Mouse (Mus musculus) MEL (cell line): ENCODE measurements at regions not wholly inside any gene's neighbourhood (a gene's known extent, or its start where the extent isn't known, plus 50 kb on each side); places are given as distances from the start of the nearest gene placed in this dataset.

Experiments used
- DNase-seq: peaks from one replicate; pipeline ENCODE4 v3.0.0; 2011; ENCODE audit warnings: low read depth, low spot score
- H3K27ac ChIP-seq: 2 replicates; pipeline ENCODE4 v1.5.1; 2012; ENCODE audit warnings: low read depth, mild to moderate bottlenecking, control low read depth, low read length, moderate library complexity; ENCODE audit not compliant: control insufficient read depth
- H3K27me3 ChIP-seq, 2 experiments: fragments of 150-350 bp in 1 of 2; sonication (generic) in 1 of 2; 2 replicates each; pipeline ENCODE4 v1.6.1; 2012; ENCODE audit warnings: low read length in 2 of 2, mild to moderate bottlenecking in 2 of 2, improper control_type of control experiment in 1 of 2, moderate library complexity in 1 of 2; ENCODE audit not compliant: insufficient read depth in 2 of 2, control insufficient read depth in 1 of 2
- H3K36me3 ChIP-seq, 2 experiments: 2 replicates each; pipeline ENCODE4 v1.6.1; 2012 to 2014; ENCODE audit warnings: low read length in 2 of 2, improper control_type of control experiment in 1 of 2, inconsistent platforms in 1 of 2, mild to moderate bottlenecking in 1 of 2; ENCODE audit not compliant: insufficient read depth in 2 of 2, control insufficient read depth in 1 of 2
- H3K4me1 ChIP-seq, 2 experiments: fragments of 150-350 bp in 1 of 2; sonication (generic) in 1 of 2; 2 replicates each; pipeline ENCODE4 v1.6.1; 2012; ENCODE audit warnings: low read length in 2 of 2, improper control_type of control experiment in 1 of 2, mild to moderate bottlenecking in 1 of 2; ENCODE audit not compliant: insufficient read depth in 2 of 2, control insufficient read depth in 1 of 2
- H3K4me3 ChIP-seq, 2 experiments: fragments of 150-350 bp in 1 of 2; sonication (generic) in 1 of 2; 2 replicates each; pipeline ENCODE4 v1.5.1; 2012; ENCODE audit warnings: low read depth in 2 of 2, low read length in 2 of 2, mild to moderate bottlenecking in 2 of 2, moderate library complexity in 2 of 2, control low read depth in 1 of 2, improper control_type of control experiment in 1 of 2; ENCODE audit not compliant: control insufficient read depth in 1 of 2, insufficient read depth in 1 of 2
- H3K79me2 ChIP-seq: 2 replicates; pipeline ENCODE4 v1.6.1; 2012; ENCODE audit warnings: mild to moderate bottlenecking, low read length, moderate library complexity; ENCODE audit not compliant: control insufficient read depth, poor library complexity, insufficient read depth
- H3K9ac ChIP-seq: 2 replicates; pipeline ENCODE4 v1.6.1; 2012; ENCODE audit warnings: low read depth, mild to moderate bottlenecking, control low read depth, low read length, moderate library complexity; ENCODE audit not compliant: control insufficient read depth, poor library complexity, severe bottlenecking
- H3K9me3 ChIP-seq: fragments of 150-350 bp; sonication (generic); replicated peaks from 2 replicates; pipeline ENCODE4 v1.6.1; 2012; ENCODE audit warnings: mild to moderate bottlenecking, low read length, improper control_type of control experiment, moderate library complexity; ENCODE audit not compliant: insufficient read depth
- BHLHE40 ChIP-seq: IDR thresholded peaks from 2 replicates; pipeline ENCODE4 v1.6.1; 2012; ENCODE audit warnings: low read depth, mild to moderate bottlenecking, inconsistent platforms, low read length, improper control_type of control experiment, borderline replicate concordance
- CHD2 ChIP-seq: IDR thresholded peaks from 2 replicates; pipeline ENCODE4 v1.6.1; 2011; ENCODE audit warnings: low read length, improper control_type of control experiment
- CTCF ChIP-seq, 3 experiments: IDR thresholded peaks in 2 of 3; conservative IDR thresholded peaks in 1 of 3; 2 replicates each; pipeline ENCODE4 v1.5.1; 2011 to 2012; ENCODE audit warnings: low read length in 3 of 3, low read depth in 2 of 3, mild to moderate bottlenecking in 2 of 3, improper control_type of control experiment in 1 of 3, inconsistent platforms in 1 of 3, mixed read lengths in 1 of 3, moderate library complexity in 1 of 3; ENCODE audit not compliant: control insufficient read depth in 1 of 3, insufficient read depth in 1 of 3, poor library complexity in 1 of 3, severe bottlenecking in 1 of 3
- E2F4 ChIP-seq: IDR thresholded peaks from 2 replicates; pipeline ENCODE4 v1.6.1; 2011; ENCODE audit warnings: low read depth, low read length, improper control_type of control experiment, borderline replicate concordance
- EP300 ChIP-seq, 2 experiments: IDR thresholded peaks; 2 replicates each; pipeline ENCODE4 v1.6.1; 2011; ENCODE audit warnings: improper control_type of control experiment in 2 of 2, low read length in 2 of 2, low read depth in 1 of 2, mild to moderate bottlenecking in 1 of 2
- ETS1 ChIP-seq: IDR thresholded peaks from 2 replicates; pipeline ENCODE4 v1.6.1; 2012; ENCODE audit warnings: low read depth, mild to moderate bottlenecking, inconsistent platforms, low read length, improper control_type of control experiment, moderate library complexity
- GABPA ChIP-seq: IDR thresholded peaks from 2 replicates; pipeline ENCODE4 v1.6.1; 2012; ENCODE audit warnings: low read depth, mild to moderate bottlenecking, inconsistent platforms, low read length, improper control_type of control experiment, moderate library complexity
- MAFK ChIP-seq: IDR thresholded peaks from 2 replicates; pipeline ENCODE4 v1.6.1; 2011; ENCODE audit warnings: low read depth, mild to moderate bottlenecking, low read length, improper control_type of control experiment, borderline replicate concordance
- MAZ ChIP-seq: IDR thresholded peaks from 2 replicates; pipeline ENCODE4 v1.6.1; 2012; ENCODE audit warnings: low read depth, mild to moderate bottlenecking, inconsistent platforms, low read length, improper control_type of control experiment
- NELFE ChIP-seq: IDR thresholded peaks from 2 replicates; pipeline ENCODE4 v1.6.1; 2011; ENCODE audit warnings: low read depth, low read length, improper control_type of control experiment
- POLR2A ChIP-seq, 2 experiments: IDR thresholded peaks; 2 replicates each; pipeline ENCODE4 v1.6.1; 2011 to 2012; ENCODE audit warnings: low read length in 2 of 2, mild to moderate bottlenecking in 2 of 2, control low read depth in 1 of 2, improper control_type of control experiment in 1 of 2, low read depth in 1 of 2, moderate library complexity in 1 of 2; ENCODE audit not compliant: control insufficient read depth in 1 of 2, insufficient read depth in 1 of 2, poor library complexity in 1 of 2
- POLR2AphosphoS5 ChIP-seq: IDR thresholded peaks from 2 replicates; pipeline ENCODE4 v1.6.1; 2012; ENCODE audit warnings: low read depth, borderline replicate concordance, mild to moderate bottlenecking, inconsistent platforms, low read length, moderate library complexity, mixed read lengths
- RCOR1 ChIP-seq: IDR thresholded peaks from 2 replicates; pipeline ENCODE4 v1.6.1; 2012; ENCODE audit warnings: low read depth, mild to moderate bottlenecking, inconsistent platforms, low read length, improper control_type of control experiment
- SMC3 ChIP-seq: IDR thresholded peaks from 2 replicates; pipeline ENCODE4 v1.6.1; 2011; ENCODE audit warnings: low read depth, low read length, improper control_type of control experiment
- TAL1 ChIP-seq: IDR thresholded peaks from 2 replicates; pipeline ENCODE4 v1.6.1; 2012; ENCODE audit warnings: mild to moderate bottlenecking, inconsistent platforms, low read length, moderate library complexity, mixed read lengths
- TCF12 ChIP-seq: IDR thresholded peaks from 2 replicates; pipeline ENCODE4 v1.6.1; 2014; ENCODE audit warnings: low read depth, mild to moderate bottlenecking, inconsistent platforms, low read length, improper control_type of control experiment, moderate library complexity
- UBTF ChIP-seq: IDR thresholded peaks from 2 replicates; pipeline ENCODE4 v1.6.1; 2012; ENCODE audit warnings: low read depth, mild to moderate bottlenecking, inconsistent platforms, low read length, improper control_type of control experiment, moderate library complexity, borderline replicate concordance; ENCODE audit not compliant: insufficient read depth
- USF1 ChIP-seq: IDR thresholded peaks from 2 replicates; pipeline ENCODE4 v1.6.1; 2014; ENCODE audit warnings: low read depth, mild to moderate bottlenecking, inconsistent platforms, low read length, improper control_type of control experiment, moderate library complexity
- USF2 ChIP-seq, 2 experiments: IDR thresholded peaks; 2 replicates each; pipeline ENCODE4 v1.6.1; 2011 to 2012; ENCODE audit warnings: improper control_type of control experiment in 2 of 2, low read length in 2 of 2, borderline replicate concordance in 1 of 2, inconsistent platforms in 1 of 2, low read depth in 1 of 2, mild to moderate bottlenecking in 1 of 2; ENCODE audit not compliant: insufficient read depth in 1 of 2
- ZC3H11A ChIP-seq: IDR thresholded peaks from 2 replicates; pipeline ENCODE4 v1.6.1; 2012; ENCODE audit warnings: low read depth, mild to moderate bottlenecking, inconsistent platforms, low read length, improper control_type of control experiment
- ZMIZ1 ChIP-seq: IDR thresholded peaks from 2 replicates; pipeline ENCODE4 v1.6.1; 2012; ENCODE audit warnings: low read depth, mild to moderate bottlenecking, inconsistent platforms, low read length, improper control_type of control experiment, moderate library complexity
- ZNF384 ChIP-seq: IDR thresholded peaks from 2 replicates; pipeline ENCODE4 v1.6.1; 2012; ENCODE audit warnings: low read depth, mild to moderate bottlenecking, inconsistent platforms, low read length, improper control_type of control experiment

GRCm38 (mm10) chr17:4291418-4291817, 595.4 kb upstream of the Nox3 start:
- Histone ChIP-seq H3K4me3 (no peak overlapping the region), H3K27ac (no peak overlapping the region), H3K27me3 (0 out of 4 replicates have a peak, but pooled peaks cover 0 to 1% of the 10 kb centered on the region in 2 experiments), H3K4me1 (no peaks in the 10 kb centered on the region), H3K9ac (no peak overlapping the region), H3K9me3 (no peaks in the 10 kb centered on the region), H3K79me2 (no peaks in the 10 kb centered on the region), H3K36me3 (no peaks in the 10 kb centered on the region)
- DNase-seq: no peak
- no peak for TF ChIP-seq RCOR1
- no peak for TF ChIP-seq UBTF
- TF ChIP-seq SMC3: no peak
- TF ChIP-seq TCF12: no peak
- TF ChIP-seq BHLHE40: no peak
- TF ChIP-seq TAL1: no peak
- no peak for TF ChIP-seq POLR2A (IDR thresholded peaks at IDR 0.05; ENCODE audit: control insufficient read depth in 1 of 2, insufficient read depth in 1 of 2, low read depth in 1 of 2, low read length in 2 of 2, poor library complexity in 1 of 2)
- TF ChIP-seq ZMIZ1: no peak
- TF ChIP-seq GABPA: no peak
- no peak for TF ChIP-seq CTCF (IDR thresholded peaks at IDR 0.05 in 2 of 3, conservative IDR thresholded peaks at IDR 0.05 in 1 of 3; ENCODE audit: control insufficient read depth in 1 of 3, insufficient read depth in 1 of 3, low read depth in 2 of 3, low read length in 3 of 3, poor library complexity in 1 of 3, severe bottlenecking in 1 of 3)

DNA sequence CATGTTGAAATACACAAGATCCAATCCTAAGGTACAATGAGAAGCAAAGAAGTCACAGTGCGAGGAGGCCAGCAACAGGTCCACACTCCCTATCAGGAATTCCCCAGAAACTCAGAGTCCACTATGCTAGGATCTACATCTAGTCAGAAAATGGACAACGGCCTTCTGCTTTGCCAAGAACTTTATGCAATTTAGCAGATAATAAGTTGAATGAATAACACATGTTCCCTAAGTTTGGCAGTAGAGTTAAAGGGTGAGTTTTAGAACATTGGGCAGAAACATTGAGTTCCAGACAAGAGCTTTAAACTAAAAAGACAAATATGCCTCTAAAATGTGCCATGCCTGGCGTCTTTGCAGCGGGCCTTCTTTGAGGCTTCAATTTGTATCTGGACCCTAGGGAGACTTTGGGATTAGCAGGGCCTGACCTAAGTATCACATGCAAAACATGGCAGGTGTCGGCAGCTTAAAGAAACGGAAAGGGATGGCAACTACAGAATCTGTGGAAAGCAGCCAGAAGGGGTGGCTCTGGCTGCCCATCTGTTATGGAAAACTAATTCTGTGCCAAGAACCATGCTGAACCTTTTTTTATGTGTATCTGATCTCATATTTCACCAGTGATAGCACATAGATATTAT, 600.6 kb upstream of the Nox3 start:
- Histone ChIP-seq H3K9ac (no peak overlapping the region), H3K27me3 (peaks cover 0 to 1% of the 10 kb centered on the region in 2 experiments; a peak in 1 of 4 replicates), H3K4me1 (no peaks in the 10 kb centered on the region), H3K4me3 (no peak overlapping the region), H3K79me2 (no peaks in the 10 kb centered on the region), H3K27ac (no peak overlapping the region), H3K36me3 (no peaks in the 10 kb centered on the region), H3K9me3 (no peaks in the 10 kb centered on the region)
- TF ChIP-seq MAZ (no peak), ETS1 (no peak), NELFE (no peak), ZNF384 (no peak), CHD2 (no peak), POLR2AphosphoS5 (no peak), USF2 (IDR thresholded peaks at IDR 0.05; ENCODE audit: borderline replicate concordance in 1 of 2, insufficient read depth in 1 of 2, low read depth in 1 of 2, low read length in 2 of 2) (no peak), E2F4 (no peak), EP300 (IDR thresholded peaks at IDR 0.05; ENCODE audit: low read depth in 1 of 2, low read length in 2 of 2) (no peak), ZC3H11A (no peak), MAFK (no peak), TCF12 (no peak), USF1 (no peak)
- no peak for DNase-seq
